Mouse (Mus musculus) ES-Bruce4 (cell line): ENCODE measurements at regions not wholly inside any gene's neighbourhood (a gene's known extent, or its start where the extent isn't known, plus 50 kb on each side); places are given as distances from the start of the nearest gene placed in this dataset.

Experiments
- CTCF ChIP-seq: IDR thresholded peaks from one replicate; pipeline ENCODE4 v1.8.1; 2011; ENCODE audit warnings: low read depth, low read length
- EP300 ChIP-seq: IDR thresholded peaks from 2 replicates; pipeline ENCODE4 v1.6.1; 2011; ENCODE audit warnings: low read depth, low read length; ENCODE audit not compliant: insufficient read depth
- POLR2A ChIP-seq: IDR thresholded peaks from one replicate; pipeline ENCODE4 v1.8.1; 2011; ENCODE audit warnings: low read length; ENCODE audit not compliant: insufficient read depth

- TF ChIP-seq CTCF, result no peak
- TF ChIP-seq EP300, result no peak
- TF ChIP-seq POLR2A, result no peak
Measured at GRCm38 (mm10) chr17:75707687-75708086, 155.9 kb upstream of the Fam98a start.
